Mouse (Mus musculus): ENCODE data around the gene Ptov1. TPM values are rescaled to one million over a fixed set of nuclear protein-coding genes. Genes with fewer than 3 reads are reported as not detected.

Ptov1 gene
- polyA plus RNA-seq, 1 experiment from 2014 or later, result 389 TPM

DNA sequence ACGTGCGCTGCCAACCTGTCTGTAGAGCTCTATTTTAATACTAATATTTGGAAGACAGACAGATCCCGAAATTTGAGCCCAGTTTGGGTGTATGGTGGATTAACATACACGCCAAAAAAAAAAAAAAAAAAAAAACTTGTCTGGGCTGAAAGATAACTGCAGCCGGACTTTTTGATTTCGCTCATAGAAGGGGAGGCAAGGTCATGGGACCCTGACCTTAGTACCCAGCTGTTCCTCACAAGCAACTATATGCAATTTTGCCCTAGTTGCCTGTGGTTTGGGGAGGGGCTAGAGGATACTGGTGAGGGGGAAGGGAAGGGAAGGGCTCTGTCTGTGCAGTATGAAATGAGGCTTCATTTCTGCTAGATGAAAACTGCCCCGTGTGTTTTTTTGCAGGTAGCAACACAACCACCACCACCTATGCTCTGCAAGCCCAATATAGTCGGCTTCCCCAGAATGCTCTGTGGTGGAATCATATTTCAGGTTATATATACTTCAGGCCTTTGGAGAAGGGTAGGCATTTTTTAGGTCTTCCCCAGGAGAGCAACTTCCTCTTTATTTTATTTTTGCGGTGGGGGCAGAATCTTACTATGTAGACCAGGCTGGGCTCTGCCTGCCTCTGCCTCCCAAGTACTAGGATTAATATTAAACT, 13.2 kb downstream of the Ptov1 start:
- H3K9me3 ChIP-seq (ENCODE audit: control insufficient read depth, low read length), result no peaks in the 10 kb centered on the region
- H3K4me1 ChIP-seq (ENCODE audit: control insufficient read depth, insufficient read depth, low read depth, low read length), result peaks cover 31% of the 10 kb centered on the region
- ATAC-seq, result no peak
- 72% methylated on average over 9 of the region's 9 CpGs for WGBS
- H3K4me3 ChIP-seq (ENCODE audit: low read length), result peak overlapping the region; percentile 80
- no peak overlapping the region; the same call in 1 of the 2 replicates for H3K9ac ChIP-seq (ENCODE audit: low read depth, low read length)
- H3K27me3 ChIP-seq (replicated peaks; ENCODE audit: control insufficient read depth, insufficient read depth, low read length), result no peaks in the 10 kb centered on the region
- H3K4me2 ChIP-seq (ENCODE audit: low read length), result peak overlapping the region; percentile 90
- peak overlapping the region; percentile 96 for H3K27ac ChIP-seq (ENCODE audit: low read depth, low read length)
- H3K36me3 ChIP-seq (ENCODE audit: control insufficient read depth, insufficient read depth, low read length), result peaks cover under 1% of the 10 kb centered on the region; the same call in 1 of the 2 replicates

DNA sequence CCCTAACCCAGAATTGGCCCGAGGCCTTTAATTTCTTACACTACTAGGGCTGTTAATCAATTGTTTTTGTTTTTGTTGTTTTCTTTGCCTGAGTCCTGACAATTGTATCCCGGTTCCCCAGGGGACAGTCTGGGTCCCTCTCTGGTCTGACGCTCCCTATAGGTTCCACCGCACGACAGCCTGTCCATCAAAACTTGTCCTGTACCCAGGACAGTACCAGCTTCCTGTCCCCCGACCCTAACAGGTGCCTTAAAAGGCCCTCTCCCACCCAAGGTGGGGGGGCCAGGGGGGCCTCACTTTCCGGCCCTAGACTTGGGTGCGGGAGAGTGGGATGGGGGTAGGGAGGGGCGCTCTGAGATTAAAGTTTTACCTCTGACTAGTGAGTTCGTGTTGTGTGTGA, 14.6 kb downstream of the Ptov1 start:
- WGBS, result 34% methylated on average over 10 of the region's 10 CpGs
- Histone ChIP-seq H3K9me3 (ENCODE audit: control insufficient read depth, low read length) (no peaks in the 10 kb centered on the region), H3K9ac (ENCODE audit: low read depth, low read length) (peak overlapping the region; percentile 64), H3K27me3 (replicated peaks; ENCODE audit: control insufficient read depth, insufficient read depth, low read length) (no peaks in the 10 kb centered on the region), H3K4me1 (ENCODE audit: control insufficient read depth, insufficient read depth, low read depth, low read length) (peaks cover 34% of the 10 kb centered on the region), H3K36me3 (ENCODE audit: control insufficient read depth, insufficient read depth, low read length) (no peaks in the 10 kb centered on the region), H3K4me2 (ENCODE audit: low read length) (peak overlapping the region; percentile 72), H3K4me3 (ENCODE audit: low read length) (peak overlapping the region; percentile 40), H3K27ac (ENCODE audit: low read depth, low read length) (peak overlapping the region; percentile 87)
- ATAC-seq, result no peak

DNA sequence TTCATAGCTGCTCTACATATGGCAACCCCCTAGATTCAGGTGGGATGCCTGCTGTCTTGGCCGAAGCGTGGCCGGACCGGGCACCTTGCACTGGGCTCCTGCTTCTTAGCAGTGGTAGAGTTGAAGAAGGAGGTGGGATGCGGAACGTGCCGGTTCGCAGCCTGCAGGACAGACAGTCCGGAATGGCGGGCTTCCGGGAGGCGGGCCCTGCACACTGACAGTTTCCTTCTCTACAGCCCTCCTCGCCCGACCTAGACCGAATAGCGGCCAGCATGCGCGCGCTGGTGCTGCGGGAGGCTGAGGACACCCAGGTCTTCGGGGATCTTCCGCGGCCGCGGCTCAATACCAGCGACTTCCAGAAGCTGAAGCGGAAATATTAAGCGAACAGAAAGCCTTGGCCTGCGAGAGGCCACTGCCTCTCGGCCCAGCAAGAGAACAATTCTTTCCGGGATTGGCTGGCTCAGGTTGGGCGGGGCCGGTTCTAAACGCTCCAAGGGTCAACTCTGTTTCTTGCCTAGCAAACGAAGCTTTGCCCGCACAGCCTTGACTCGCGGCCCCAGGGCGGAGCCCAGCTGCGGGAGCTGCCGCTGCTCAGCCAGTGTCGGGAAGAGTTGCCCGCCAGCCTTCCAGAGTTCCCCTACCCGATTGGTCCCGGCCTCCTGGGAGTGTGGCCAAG, 15.1 kb downstream of the Ptov1 start:
- Histone ChIP-seq H3K4me1 (ENCODE audit: control insufficient read depth, insufficient read depth, low read depth, low read length) (peaks cover 34% of the 10 kb centered on the region), H3K36me3 (ENCODE audit: control insufficient read depth, insufficient read depth, low read length) (no peaks in the 10 kb centered on the region), H3K4me3 (ENCODE audit: low read length) (peak overlapping the region; percentile 40), H3K4me2 (ENCODE audit: low read length) (peak overlapping the region; percentile 72), H3K27ac (ENCODE audit: low read depth, low read length) (peak overlapping the region; percentile 87), H3K9me3 (ENCODE audit: control insufficient read depth, low read length) (no peaks in the 10 kb centered on the region), H3K9ac (ENCODE audit: low read depth, low read length) (peak overlapping the region; percentile 64), H3K27me3 (replicated peaks; ENCODE audit: control insufficient read depth, insufficient read depth, low read length) (no peaks in the 10 kb centered on the region)
- WGBS, result 2% methylated on average over 45 of the region's 45 CpGs
- ATAC-seq, result 0 out of 2 replicates have a peak, but pooled peaks have one; percentile 1

DNA sequence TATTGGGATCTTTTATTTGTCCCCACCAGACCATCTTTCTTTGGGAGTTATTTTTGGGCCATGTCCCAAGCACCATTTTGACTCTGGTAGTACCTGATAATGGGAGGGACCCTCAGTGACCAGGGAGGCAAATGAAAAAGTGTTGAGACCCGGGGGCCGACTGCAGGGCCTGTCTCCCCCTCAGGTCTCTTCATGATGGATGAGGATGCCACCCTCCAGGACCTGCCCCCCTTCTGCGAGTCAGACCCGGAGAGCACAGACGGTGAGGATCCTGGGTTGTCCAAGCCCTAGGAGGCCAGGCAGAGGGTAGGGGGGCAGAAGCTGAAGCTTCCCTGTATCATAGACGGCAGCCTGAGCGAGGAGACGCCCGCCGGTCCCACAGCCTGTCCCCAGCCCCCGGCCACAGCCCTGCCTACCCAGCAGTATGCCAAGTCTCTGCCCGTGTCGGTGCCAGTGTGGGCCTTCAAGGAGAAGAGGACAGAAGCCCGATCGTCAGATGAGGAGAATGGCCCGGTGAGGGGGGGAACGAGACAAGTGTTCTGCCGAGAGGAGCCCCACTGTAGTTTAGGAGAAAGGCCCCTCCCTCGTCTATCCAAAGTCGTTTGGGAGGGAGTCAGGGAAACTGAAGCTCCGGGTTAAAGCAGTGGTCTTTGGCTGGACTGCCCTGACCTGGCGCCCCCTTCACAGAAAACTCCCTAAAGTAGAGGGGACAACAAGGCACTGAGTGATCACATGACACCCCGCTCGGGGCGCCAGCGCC, 15.8 kb downstream of the Ptov1 start:
- peak overlapping the region; percentile 64 for H3K9ac ChIP-seq (ENCODE audit: low read depth, low read length)
- H3K4me1 ChIP-seq (ENCODE audit: control insufficient read depth, insufficient read depth, low read depth, low read length), result peaks cover 34% of the 10 kb centered on the region
- peak overlapping the region; percentile 87 for H3K27ac ChIP-seq (ENCODE audit: low read depth, low read length)
- peak overlapping the region; percentile 40 for H3K4me3 ChIP-seq (ENCODE audit: low read length)
- no peaks in the 10 kb centered on the region for H3K9me3 ChIP-seq (ENCODE audit: control insufficient read depth, low read length)
- no peak for ATAC-seq
- H3K4me2 ChIP-seq (ENCODE audit: low read length), result peak overlapping the region; percentile 72
- no peaks in the 10 kb centered on the region for H3K27me3 ChIP-seq (replicated peaks; ENCODE audit: control insufficient read depth, insufficient read depth, low read length)
- 22% methylated on average over 26 of the region's 26 CpGs for WGBS
- H3K36me3 ChIP-seq (ENCODE audit: control insufficient read depth, insufficient read depth, low read length), result no peaks in the 10 kb centered on the region

DNA sequence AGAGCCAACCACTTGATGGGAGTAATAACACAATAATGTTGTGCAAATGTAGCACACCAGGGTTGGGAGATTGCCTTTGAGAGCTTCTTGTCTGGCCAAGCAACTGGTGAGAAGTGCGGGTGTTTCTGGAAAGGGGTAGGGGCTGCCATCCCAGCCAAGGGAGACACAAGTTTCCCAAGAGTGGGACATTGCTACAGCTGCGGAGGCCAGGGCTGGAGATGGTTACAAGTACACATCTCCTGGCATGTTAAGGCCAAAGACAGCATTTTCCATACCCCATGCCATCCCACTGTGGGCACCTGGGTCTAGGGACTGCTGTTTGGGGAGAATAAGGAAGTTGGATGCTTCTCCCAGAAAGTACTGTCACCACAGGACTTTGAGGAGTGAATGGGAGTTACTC, 16.5 kb downstream of the Ptov1 start:
- no peaks in the 10 kb centered on the region for H3K9me3 ChIP-seq (ENCODE audit: control insufficient read depth, low read length)
- no peak for ATAC-seq
- whole genome bisulfite sequencing, result 91% methylated on average over 2 of the region's 2 CpGs
- H3K27ac ChIP-seq (ENCODE audit: low read depth, low read length), result no peak overlapping the region
- no peaks in the 10 kb centered on the region for H3K27me3 ChIP-seq (replicated peaks; ENCODE audit: control insufficient read depth, insufficient read depth, low read length)
- H3K4me2 ChIP-seq (ENCODE audit: low read length), result no peak overlapping the region
- no peaks in the 10 kb centered on the region for H3K36me3 ChIP-seq (ENCODE audit: control insufficient read depth, insufficient read depth, low read length)
- H3K4me3 ChIP-seq (ENCODE audit: low read length), result no peak overlapping the region
- peaks cover 30% of the 10 kb centered on the region for H3K4me1 ChIP-seq (ENCODE audit: control insufficient read depth, insufficient read depth, low read depth, low read length)
- peak overlapping the region; percentile 33 for H3K9ac ChIP-seq (ENCODE audit: low read depth, low read length)

DNA sequence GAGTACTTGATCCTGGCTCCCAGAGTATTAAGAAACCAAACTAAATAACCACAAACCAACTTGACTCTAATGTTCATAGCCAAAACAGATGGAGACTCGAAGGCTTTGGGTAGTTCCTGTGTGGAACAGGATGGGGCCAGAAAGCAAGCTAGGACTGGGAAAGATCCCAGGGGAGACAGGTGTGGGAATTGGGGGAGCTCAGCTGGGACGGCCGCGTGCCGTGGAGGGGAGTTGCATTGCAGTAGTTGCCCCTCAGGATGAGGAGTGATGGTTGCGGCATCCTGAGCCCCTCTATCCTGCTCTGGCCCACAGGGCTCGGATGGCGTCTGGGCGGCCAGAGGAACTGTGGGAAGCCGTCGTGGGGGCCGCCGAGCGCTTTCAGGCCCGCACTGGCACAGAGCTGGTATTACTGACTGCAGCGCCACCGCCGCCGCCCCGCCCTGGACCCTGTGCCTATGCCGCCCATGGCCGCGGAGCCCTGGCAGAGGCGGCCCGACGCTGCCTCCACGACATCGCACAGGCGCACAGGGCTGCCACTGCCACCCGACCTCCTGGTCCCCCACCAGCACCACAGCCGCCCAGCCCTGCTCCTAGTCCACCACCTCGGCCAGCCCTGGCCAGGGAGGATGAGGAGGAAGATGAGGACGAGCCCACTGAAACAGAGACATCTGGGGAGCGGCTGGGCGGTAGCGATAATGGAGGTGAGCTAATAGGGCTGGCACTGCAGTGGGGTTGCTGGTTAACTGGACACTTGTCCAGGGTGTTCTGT, 17.1 kb downstream of the Ptov1 start:
- no peaks in the 10 kb centered on the region for H3K27me3 ChIP-seq (replicated peaks; ENCODE audit: control insufficient read depth, insufficient read depth, low read length)
- no peak overlapping the region for H3K4me2 ChIP-seq (ENCODE audit: low read length)
- no peak overlapping the region for H3K4me3 ChIP-seq (ENCODE audit: low read length)
- H3K9ac ChIP-seq (ENCODE audit: low read depth, low read length), result no peak overlapping the region
- no peak for ATAC-seq
- H3K4me1 ChIP-seq (ENCODE audit: control insufficient read depth, insufficient read depth, low read depth, low read length), result peaks cover 32% of the 10 kb centered on the region
- H3K27ac ChIP-seq (ENCODE audit: low read depth, low read length), result no peak overlapping the region
- H3K36me3 ChIP-seq (ENCODE audit: control insufficient read depth, insufficient read depth, low read length), result no peaks in the 10 kb centered on the region
- WGBS, result 90% methylated on average over 36 of the region's 36 CpGs
- H3K9me3 ChIP-seq (ENCODE audit: control insufficient read depth, low read length), result no peaks in the 10 kb centered on the region

DNA sequence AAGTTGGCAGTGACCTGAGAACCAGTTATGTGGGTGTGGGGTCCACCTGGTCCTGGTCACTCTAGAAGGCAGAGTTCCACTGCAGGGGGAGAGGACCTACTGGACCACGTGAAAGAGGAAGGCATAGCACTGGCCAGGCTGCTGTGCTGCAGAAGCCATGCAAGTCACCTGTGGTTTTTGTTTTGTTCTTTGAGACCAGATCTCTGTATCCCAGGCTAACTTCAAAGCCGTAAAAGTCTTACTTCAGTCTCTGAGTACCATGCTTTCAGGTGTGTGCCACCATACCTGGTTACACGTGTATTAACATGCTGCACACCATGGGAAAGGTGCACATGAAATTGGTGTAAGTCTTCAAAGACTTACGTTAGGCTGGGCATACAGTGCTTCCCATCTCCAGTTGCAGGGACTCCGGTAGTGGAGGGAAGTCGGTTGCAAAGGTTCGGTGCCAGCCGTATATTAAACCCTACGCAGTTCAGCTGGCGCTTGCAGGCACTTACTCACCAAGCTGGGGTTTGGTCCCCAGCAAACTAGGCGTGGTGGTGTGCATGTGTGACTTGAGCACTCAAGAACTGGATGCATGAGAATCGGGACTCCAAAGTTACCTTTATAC, 17.9 kb downstream of the Ptov1 start:
- no peak for ATAC-seq
- no peak overlapping the region for H3K4me2 ChIP-seq (ENCODE audit: low read length)
- WGBS, result 92% methylated on average over 12 of the region's 12 CpGs
- H3K9ac ChIP-seq (ENCODE audit: low read depth, low read length), result no peak overlapping the region
- H3K27me3 ChIP-seq (replicated peaks; ENCODE audit: control insufficient read depth, insufficient read depth, low read length), result no peaks in the 10 kb centered on the region
- H3K4me3 ChIP-seq (ENCODE audit: low read length), result no peak overlapping the region
- H3K4me1 ChIP-seq (ENCODE audit: control insufficient read depth, insufficient read depth, low read depth, low read length), result peaks cover 35% of the 10 kb centered on the region
- peaks cover under 1% of the 10 kb centered on the region; the same call in 1 of the 2 replicates for H3K36me3 ChIP-seq (ENCODE audit: control insufficient read depth, insufficient read depth, low read length)
- no peaks in the 10 kb centered on the region for H3K9me3 ChIP-seq (ENCODE audit: control insufficient read depth, low read length)
- H3K27ac ChIP-seq (ENCODE audit: low read depth, low read length), result no peak overlapping the region

DNA sequence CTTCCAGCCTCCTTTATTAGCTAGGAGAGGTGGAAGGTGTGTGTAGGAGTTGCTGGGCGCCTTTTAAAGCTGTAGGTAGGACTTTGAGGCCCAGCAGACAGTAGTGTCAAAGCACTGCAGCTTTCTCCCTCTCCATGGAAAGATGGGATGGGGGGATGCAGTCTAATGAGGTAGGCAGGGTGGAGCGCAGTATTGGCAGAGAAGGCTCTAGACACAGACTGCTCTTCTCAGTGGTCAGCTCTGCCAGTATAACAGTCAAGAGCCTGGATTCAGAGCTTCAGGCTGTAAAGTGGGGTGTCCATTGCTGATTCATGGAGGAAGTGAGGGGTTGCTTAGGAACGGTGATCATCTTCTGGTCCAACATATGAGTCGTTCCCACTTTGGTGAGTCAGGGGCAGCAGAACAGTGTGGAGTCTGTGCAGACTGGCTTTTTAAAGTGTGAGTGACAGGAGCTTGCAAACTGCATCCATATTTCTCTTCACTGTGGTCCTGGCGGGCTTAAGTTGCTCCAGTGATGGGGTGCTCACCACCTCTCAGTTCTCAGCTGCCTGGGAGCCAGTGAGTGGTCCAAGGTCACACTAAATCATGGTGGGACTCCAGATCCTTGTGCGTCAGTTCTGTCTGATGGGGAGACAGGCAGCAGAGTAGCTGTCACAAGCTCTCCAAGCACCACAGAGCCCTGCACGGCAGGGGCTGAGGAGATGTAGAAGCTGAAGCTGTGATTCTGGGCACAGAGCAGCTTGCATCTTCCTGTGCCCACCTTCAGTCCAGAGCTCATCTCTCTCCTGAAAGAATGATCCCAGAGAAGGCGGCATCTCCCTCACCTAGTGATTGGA, 18.6 kb downstream of the Ptov1 start:
- Histone ChIP-seq H3K9ac (ENCODE audit: low read depth, low read length) (peak overlapping the region; percentile 82), H3K4me1 (ENCODE audit: control insufficient read depth, insufficient read depth, low read depth, low read length) (peaks cover 30% of the 10 kb centered on the region), H3K4me3 (ENCODE audit: low read length) (peak overlapping the region; percentile 72), H3K9me3 (ENCODE audit: control insufficient read depth, low read length) (no peaks in the 10 kb centered on the region), H3K27ac (ENCODE audit: low read depth, low read length) (peak overlapping the region; percentile 99), H3K4me2 (ENCODE audit: low read length) (peak overlapping the region; percentile 92), H3K27me3 (replicated peaks; ENCODE audit: control insufficient read depth, insufficient read depth, low read length) (no peaks in the 10 kb centered on the region), H3K36me3 (ENCODE audit: control insufficient read depth, insufficient read depth, low read length) (peaks cover 8% of the 10 kb centered on the region; the same call in 1 of the 2 replicates)
- no peak for ATAC-seq
- 81% methylated on average over 8 of the region's 8 CpGs for whole genome bisulfite sequencing

Data from hindbrain, embryonic 16.5 days (tissue).